Mouse (Mus musculus): Measurements from ENCODE around the gene Cdkn2d. TPM values are rescaled to one million over a fixed set of nuclear protein-coding genes. Genes with fewer than 3 reads are reported as not detected.
A peak's percentile ranks its signal among the peaks of the same experiment; 100 is the strongest.

Cdkn2d gene
- polyA plus RNA-seq, 1 experiment = 11.1 TPM

- no peak overlapping the region for H3K4me3 ChIP-seq (ENCODE audit: insufficient read depth, low read depth, low read length)
- peaks cover 5% of the 10 kb centered on the region; the same call in 1 of the 2 replicates for H3K4me1 ChIP-seq (ENCODE audit: control insufficient read depth, insufficient read depth, insufficient read length, low read length)
- no peak overlapping the region; the same call in 1 of the 2 replicates for H3K27ac ChIP-seq (replicated peaks; ENCODE audit: low read depth, low read length)
Measured at GRCm38 (mm10) chr9:21249629-21250508, 41.3 kb downstream of the Cdkn2d start.

- Histone ChIP-seq H3K4me1 (ENCODE audit: control insufficient read depth, insufficient read depth, insufficient read length, low read length) (peaks cover 5% of the 10 kb centered on the region; the same call in 1 of the 2 replicates), H3K27ac (replicated peaks; ENCODE audit: low read depth, low read length) (no peak within 1 kb of the TSS; the same call in 1 of the 2 replicates), H3K4me3 (ENCODE audit: insufficient read depth, low read depth, low read length) (peak within 1 kb of the TSS; percentile 43)
Measured at GRCm38 (mm10) chr9:21248326-21248725, 42.9 kb downstream of the Cdkn2d start, which contains the start of gene S1pr5. Gene S1pr5, minus strand, starts transcription at chr9:21248443.

GRCm38 (mm10) chr9:21246342-21246741 is 44.9 kb downstream of the Cdkn2d start:
- H3K4me1 ChIP-seq (ENCODE audit: control insufficient read depth, insufficient read depth, insufficient read length, low read length) = peaks cover 5% of the 10 kb centered on the region; the same call in 1 of the 2 replicates
- no peak overlapping the region for H3K4me3 ChIP-seq (ENCODE audit: insufficient read depth, low read depth, low read length)
- no peak overlapping the region for H3K27ac ChIP-seq (replicated peaks; ENCODE audit: low read depth, low read length)

- no peak overlapping the region for H3K27ac ChIP-seq (replicated peaks; ENCODE audit: low read depth, low read length)
- peak overlapping the region; percentile 47; the same call in 1 of the 2 replicates for H3K4me3 ChIP-seq (ENCODE audit: insufficient read depth, low read depth, low read length)
- peaks cover 2% of the 10 kb centered on the region; the same call in 1 of the 2 replicates for H3K4me1 ChIP-seq (ENCODE audit: control insufficient read depth, insufficient read depth, insufficient read length, low read length)
Measured at GRCm38 (mm10) chr9:21245113-21245487, 46.1 kb downstream of the Cdkn2d start.

GRCm38 (mm10) chr9:21244428-21245112 is 46.6 kb downstream of the Cdkn2d start:
- Histone ChIP-seq H3K27ac (replicated peaks; ENCODE audit: low read depth, low read length) (no peak overlapping the region), H3K4me3 (ENCODE audit: insufficient read depth, low read depth, low read length) (peak overlapping the region; percentile 47), H3K4me1 (ENCODE audit: control insufficient read depth, insufficient read depth, insufficient read length, low read length) (no peaks in the 10 kb centered on the region)

- Histone ChIP-seq H3K27ac (replicated peaks; ENCODE audit: low read depth, low read length) (no peak overlapping the region), H3K4me1 (ENCODE audit: control insufficient read depth, insufficient read depth, insufficient read length, low read length) (no peaks in the 10 kb centered on the region), H3K4me3 (ENCODE audit: insufficient read depth, low read depth, low read length) (peak overlapping the region; percentile 47)
Measured at GRCm38 (mm10) chr9:21243826-21244427, 47.3 kb downstream of the Cdkn2d start.

GRCm38 (mm10) chr9:21241343-21241742 is 49.9 kb downstream of the Cdkn2d start:
- peaks cover 9% of the 10 kb centered on the region for H3K4me1 ChIP-seq (ENCODE audit: control insufficient read depth, insufficient read depth, insufficient read length, low read length)
- H3K27ac ChIP-seq (replicated peaks; ENCODE audit: low read depth, low read length) = no peak overlapping the region

GRCm38 (mm10) chr9:21239465-21239848 is 51.8 kb downstream of the Cdkn2d start:
- H3K27ac ChIP-seq (replicated peaks; ENCODE audit: low read depth, low read length) = 0 out of 2 replicates have a peak overlapping the region, but pooled peaks have one; percentile 15

More at GRCm38 (mm10) chr9:21241343-21241742, 49.9 kb downstream of the Cdkn2d start:
- H3K4me3 ChIP-seq (ENCODE audit: insufficient read depth, low read depth, low read length) = no peak overlapping the region

GRCm38 (mm10) chr9:21238733-21239464 is 52.3 kb downstream of the Cdkn2d start, which contains the start of gene Keap1:
Gene Keap1, minus strand, starts transcription at chr9:21239361.
- H3K27ac ChIP-seq (replicated peaks; ENCODE audit: low read depth, low read length) = peak within 1 kb of the TSS; percentile 89
- H3K4me1 ChIP-seq (ENCODE audit: control insufficient read depth, insufficient read depth, insufficient read length, low read length) = peaks cover 9% of the 10 kb centered on the region
- peak within 1 kb of the TSS; percentile 91 for H3K4me3 ChIP-seq (ENCODE audit: insufficient read depth, low read depth, low read length)

More at GRCm38 (mm10) chr9:21239465-21239848, 51.8 kb downstream of the Cdkn2d start:
- H3K4me1 ChIP-seq (ENCODE audit: control insufficient read depth, insufficient read depth, insufficient read length, low read length) = peaks cover 9% of the 10 kb centered on the region
- H3K4me3 ChIP-seq (ENCODE audit: insufficient read depth, low read depth, low read length) = peak overlapping the region; percentile 91

Other genes with a start within 250 kb of the Cdkn2d start
- not detected in 2 replicates for gene Zglp1, start 224.3 kb downstream of the Cdkn2d start, polyA plus RNA-seq (2012; ENCODE audit: insufficient read depth, insufficient read length, missing spikeins)
- 0.79 TPM in 1 of 2 replicates, not detected in the other for gene Gm49373, start 218.3 kb downstream of the Cdkn2d start, polyA plus RNA-seq (2012; ENCODE audit: insufficient read depth, insufficient read length, missing spikeins)
- gene Fdx1l, start 217.8 kb downstream of the Cdkn2d start, polyA plus RNA-seq (2012; ENCODE audit: insufficient read depth, insufficient read length, missing spikeins) = 52.7 and 55.1 TPM in 2 replicates
- not detected in 2 replicates for gene Gm38431, start 199.4 kb downstream of the Cdkn2d start, polyA plus RNA-seq (2012; ENCODE audit: insufficient read depth, insufficient read length, missing spikeins)
- gene Raver1, start 199.4 kb downstream of the Cdkn2d start, polyA plus RNA-seq (2012; ENCODE audit: insufficient read depth, insufficient read length, missing spikeins) = 15.5 and 16.4 TPM in 2 replicates
- gene Tyk2, start 160.2 kb downstream of the Cdkn2d start, polyA plus RNA-seq (2012; ENCODE audit: insufficient read depth, insufficient read length, missing spikeins) = 3.8 and 4.1 TPM in 2 replicates
- 70.4 and 78.0 TPM in 2 replicates for gene Cdc37, start 141.4 kb downstream of the Cdkn2d start, polyA plus RNA-seq (2012; ENCODE audit: insufficient read depth, insufficient read length, missing spikeins)
- 16.2 and 29.4 TPM in 2 replicates for gene Pde4a, start 125.7 kb downstream of the Cdkn2d start, polyA plus RNA-seq (2012; ENCODE audit: insufficient read depth, insufficient read length, missing spikeins)
- gene Keap1, start 52.0 kb downstream of the Cdkn2d start, polyA plus RNA-seq (2012; ENCODE audit: insufficient read depth, insufficient read length, missing spikeins) = 24.6 and 25.5 TPM in 2 replicates
- gene S1pr5, start 43.0 kb downstream of the Cdkn2d start, polyA plus RNA-seq (2012; ENCODE audit: insufficient read depth, insufficient read length, missing spikeins) = 2.1 and 3.6 TPM in 2 replicates
- 23.5 and 23.7 TPM in 2 replicates for gene Atg4d, start 26.1 kb downstream of the Cdkn2d start, polyA plus RNA-seq (2012; ENCODE audit: insufficient read depth, insufficient read length, missing spikeins)
- gene Kri1, start 3.4 kb downstream of the Cdkn2d start, polyA plus RNA-seq (2012; ENCODE audit: insufficient read depth, insufficient read length, missing spikeins) = 10.9 and 16.2 TPM in 2 replicates
- gene Ap1m2, start 20.9 kb upstream of the Cdkn2d start, polyA plus RNA-seq (2012; ENCODE audit: insufficient read depth, insufficient read length, missing spikeins) = not detected in 2 replicates
- gene Slc44a2, start 29.3 kb upstream of the Cdkn2d start, polyA plus RNA-seq (2012; ENCODE audit: insufficient read depth, insufficient read length, missing spikeins) = 9.0 and 9.6 TPM in 2 replicates
- gene Ilf3, start 76.5 kb upstream of the Cdkn2d start, polyA plus RNA-seq (2012; ENCODE audit: insufficient read depth, insufficient read length, missing spikeins) = 11.7 and 13.8 TPM in 2 replicates
- 8.0 and 11.1 TPM in 2 replicates for gene Qtrt1, start 120.4 kb upstream of the Cdkn2d start, polyA plus RNA-seq (2012; ENCODE audit: insufficient read depth, insufficient read length, missing spikeins)
- 39.0 and 48.4 TPM in 2 replicates for gene Dnm2, start 133.5 kb upstream of the Cdkn2d start, polyA plus RNA-seq (2012; ENCODE audit: insufficient read depth, insufficient read length, missing spikeins)
- 19.3 and 24.6 TPM in 2 replicates for gene Tmed1, start 218.8 kb upstream of the Cdkn2d start, polyA plus RNA-seq (2012; ENCODE audit: insufficient read depth, insufficient read length, missing spikeins)
- 2.1 and 2.6 TPM in 2 replicates for gene AB124611, start 234.8 kb upstream of the Cdkn2d start, polyA plus RNA-seq (2012; ENCODE audit: insufficient read depth, insufficient read length, missing spikeins)

Measured in brown adipose tissue, adult 24 weeks (tissue).